Mouse (Mus musculus) gastrocnemius, postnatal 14 days (tissue): ENCODE data around the gene Usp21. TPM values are rescaled to one million over a fixed set of nuclear protein-coding genes. Genes with fewer than 3 reads are reported as not detected.

Experiments used
- DNase-seq: peaks from one replicate; pipeline ENCODE4 v3.0.0; 2021; ENCODE audit warnings: mixed read lengths
- intact Hi-C: fragments of 180-260 bp; cut with DNase I; formaldehyde crosslinking; loops from one replicate; pipeline ENCODE4 v1.15.1; 2025; ENCODE audit warnings: low total_unique reads
- total RNA-seq, 2 experiments: library from RNA; stranded (reverse); gene quantifications; 2 replicates each; pipeline ENCODE4 v1.2.3; 2021

The Usp21 gene
- total RNA-seq, 2 experiments from 2014 or later = 13.1 to 13.7 TPM

DNA sequence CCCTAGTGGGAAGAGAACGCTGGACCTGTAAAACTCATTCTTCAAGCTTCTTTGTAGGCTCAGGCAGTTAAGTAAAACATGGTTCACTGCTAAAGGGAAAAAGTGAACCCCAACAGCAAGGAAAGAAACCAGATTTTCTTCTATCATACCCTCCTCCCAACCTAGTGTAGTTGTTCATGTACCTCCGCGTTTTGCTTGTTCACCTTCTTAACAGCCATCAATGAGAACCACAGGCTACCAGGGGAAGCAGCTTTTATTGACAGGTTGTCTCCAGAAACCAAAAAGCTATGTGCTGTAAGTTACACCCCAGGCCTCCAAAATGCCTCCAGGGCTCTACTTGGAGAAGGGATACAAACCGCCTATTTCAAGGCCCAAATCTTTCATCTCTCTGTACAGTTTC lies 537 bp upstream of the Usp21 start:
- DNase-seq = no peak
- intact Hi-C loops = no loop called here

DNA sequence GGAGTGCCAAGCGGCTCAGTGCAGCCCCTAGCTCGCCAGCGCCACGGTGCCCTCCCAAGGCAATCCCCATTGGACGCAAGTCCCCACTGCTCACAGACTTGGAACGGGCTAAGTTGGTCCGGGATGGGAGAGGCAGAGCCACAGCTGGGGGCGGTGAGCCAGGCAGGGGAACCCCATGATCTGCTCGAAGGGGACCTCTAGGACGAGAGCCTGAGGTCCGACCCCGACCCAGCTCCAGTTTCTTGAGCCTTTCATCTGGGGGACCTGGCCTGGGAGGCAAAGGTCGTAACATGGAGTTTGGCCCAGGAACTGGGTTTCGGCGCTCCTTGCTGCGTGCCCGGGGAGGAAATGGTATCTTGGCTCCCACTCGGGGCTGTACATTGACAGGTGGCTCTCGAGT lies 1.3 kb downstream of the Usp21 start:
- DNase-seq = no peak
- intact Hi-C loops = no loop called here

DNA sequence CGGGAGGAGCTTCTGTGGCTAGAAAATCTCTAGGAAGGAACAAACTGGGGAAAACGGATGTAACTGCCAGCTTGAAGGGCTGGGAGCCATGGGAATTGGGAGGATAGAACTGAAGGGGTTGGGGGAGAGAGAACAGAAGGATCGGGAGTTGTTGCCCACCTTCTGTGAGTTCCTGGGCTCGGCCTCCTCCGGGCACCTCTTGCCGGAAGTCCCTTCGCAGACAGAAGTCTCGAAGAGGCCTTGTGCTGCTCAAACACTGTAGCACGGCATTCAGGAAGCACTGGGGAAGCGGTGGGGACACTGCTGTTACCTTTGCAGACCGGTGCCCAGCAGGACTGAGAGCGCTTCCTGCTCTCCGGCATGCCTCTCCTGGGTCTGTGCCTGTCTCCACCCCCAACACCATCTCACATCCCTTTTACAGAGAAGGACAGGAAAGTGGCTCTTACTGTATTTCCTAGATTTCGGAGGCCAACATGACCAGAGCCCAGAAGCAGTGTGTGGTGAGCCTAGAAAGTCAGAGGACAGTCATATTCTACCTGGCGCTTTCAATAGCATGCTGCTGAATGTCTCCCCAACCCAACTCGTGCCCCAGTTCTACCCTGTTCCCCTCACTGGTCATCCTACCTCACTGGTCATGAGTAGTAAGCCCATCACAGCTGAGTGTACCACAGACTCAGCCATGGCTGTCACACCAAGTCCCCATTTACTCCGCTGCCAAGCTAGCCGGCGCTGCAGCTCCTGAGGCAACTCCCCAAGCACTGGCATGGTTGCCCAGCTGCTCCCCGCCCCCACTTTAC lies 2.5 kb downstream of the Usp21 start:
- DNase-seq = no peak
- intact Hi-C loops = no loop called here

DNA sequence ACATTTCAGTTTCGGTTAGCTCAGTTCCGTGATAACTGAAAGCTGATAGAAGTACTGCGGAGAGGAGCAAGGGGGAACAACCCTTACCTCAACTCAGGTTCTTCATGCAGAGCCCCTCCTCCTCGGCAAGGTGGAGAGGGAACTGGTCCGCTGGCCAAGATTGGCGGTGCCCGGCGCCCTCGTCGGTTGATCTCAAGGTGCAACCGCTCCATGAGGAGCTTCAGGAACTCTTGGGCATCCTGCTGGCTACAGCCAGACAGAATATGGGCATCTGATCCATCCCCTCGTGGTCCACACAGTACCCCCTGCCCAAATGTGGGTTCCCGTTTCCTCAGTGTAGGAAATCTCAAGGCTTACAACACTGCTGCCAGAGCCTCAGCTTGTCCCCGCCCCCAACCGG lies 3.3 kb downstream of the Usp21 start:
- intact Hi-C loops = no loop called here
- no peak for DNase-seq

DNA sequence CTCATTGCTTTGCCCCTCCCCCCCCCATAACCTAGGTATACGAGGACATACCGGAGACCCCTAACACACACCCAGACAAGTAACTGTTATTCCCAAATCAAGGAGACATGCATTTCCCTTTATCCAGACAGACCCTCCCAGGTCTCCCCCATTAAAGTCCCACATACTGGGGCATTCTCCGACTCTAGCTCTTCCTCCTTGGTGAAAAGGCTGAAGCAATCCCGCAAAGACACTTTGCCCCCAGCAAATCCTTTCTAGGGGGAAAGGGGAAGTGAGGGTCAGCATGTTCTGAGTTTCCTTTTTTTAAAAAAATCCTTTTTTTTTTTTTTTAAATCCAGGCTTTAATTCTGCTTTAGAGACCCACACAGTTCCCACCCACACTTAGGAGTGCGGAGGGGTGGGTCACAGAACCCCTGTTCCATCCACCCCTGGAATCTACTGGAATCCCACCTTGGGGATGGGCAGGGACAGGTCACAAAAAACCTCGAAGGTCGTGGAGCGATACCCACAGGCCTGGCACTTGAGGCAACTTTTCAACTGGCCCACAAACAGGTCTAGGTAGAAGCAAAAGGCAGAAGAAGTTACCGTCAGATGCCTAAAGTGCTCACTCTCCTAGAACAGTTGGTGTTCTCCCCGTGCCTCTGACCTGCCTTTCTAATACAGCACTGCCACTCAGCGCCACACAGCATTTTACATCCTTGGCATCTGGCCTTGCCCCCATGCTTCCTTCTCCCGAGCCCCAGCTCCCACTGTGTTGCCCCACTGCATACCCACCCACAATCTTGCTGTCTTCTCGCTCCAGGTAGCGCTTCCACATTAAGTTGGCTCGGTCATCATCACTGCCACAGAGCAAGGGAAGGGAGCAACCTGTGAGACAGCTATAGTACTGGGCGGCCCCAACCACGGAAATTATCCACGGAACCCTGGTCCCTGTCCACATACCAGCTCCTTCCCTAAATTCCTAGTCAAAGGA lies 4.3 kb downstream of the Usp21 start:
- DNase-seq = no peak
- intact Hi-C loops = no loop called here

DNA sequence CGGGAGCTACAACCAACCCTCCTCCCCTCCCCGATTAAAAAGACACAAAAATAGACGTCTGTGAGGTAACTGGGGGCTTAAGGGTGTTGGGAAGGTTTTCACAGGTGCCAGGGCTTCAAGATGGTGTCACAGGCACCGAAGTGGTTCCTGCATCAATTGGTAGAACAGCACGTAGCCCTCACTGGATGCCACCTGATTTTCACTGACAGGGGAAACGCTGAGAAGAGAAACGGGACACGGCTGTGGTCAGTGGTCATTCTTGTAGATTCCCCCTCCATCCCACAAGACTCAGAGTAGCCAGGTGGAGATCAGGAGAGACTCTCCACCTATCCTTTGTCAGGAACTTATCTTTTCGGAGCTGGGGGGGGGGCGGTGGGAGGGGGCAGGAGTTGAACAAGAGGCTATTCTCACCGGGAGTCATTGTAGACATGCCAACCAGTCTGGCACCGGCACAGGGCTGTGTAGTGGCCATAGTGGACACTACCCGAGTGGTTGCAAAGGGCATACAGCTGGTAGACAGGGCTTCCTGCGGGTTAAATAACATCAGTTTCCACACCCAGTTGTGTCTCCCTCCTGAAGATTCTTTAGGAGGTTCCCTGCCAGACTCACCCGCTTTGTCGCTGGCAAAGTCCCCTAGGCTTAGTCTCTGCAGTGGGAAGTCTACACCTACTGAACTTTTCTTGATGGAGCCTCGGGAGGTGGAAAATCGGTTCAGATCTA lies 5.5 kb downstream of the Usp21 start:
- DNase-seq = no peak
- intact Hi-C loops = no loop called here

DNA sequence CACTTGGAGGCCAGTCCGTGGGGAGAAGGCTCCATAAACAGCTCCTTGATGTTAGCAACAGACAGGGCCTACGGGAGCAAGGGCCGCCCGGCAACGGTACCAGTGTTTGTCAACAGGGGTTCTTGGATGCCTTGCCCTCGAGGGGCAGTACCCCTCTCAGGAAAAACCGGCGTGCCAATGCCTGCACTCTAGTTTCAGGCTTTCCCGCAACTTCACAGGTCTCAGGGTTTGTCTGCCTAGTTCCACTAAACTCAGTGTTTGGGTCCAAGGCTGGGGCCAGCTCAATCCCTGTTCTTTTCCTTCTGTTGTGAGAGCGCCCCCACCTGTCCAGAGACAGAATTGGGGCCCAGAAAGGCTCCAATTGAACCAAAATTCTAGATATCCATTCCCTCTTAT lies 6.3 kb downstream of the Usp21 start:
- intact Hi-C loops = no loop called here

DNA sequence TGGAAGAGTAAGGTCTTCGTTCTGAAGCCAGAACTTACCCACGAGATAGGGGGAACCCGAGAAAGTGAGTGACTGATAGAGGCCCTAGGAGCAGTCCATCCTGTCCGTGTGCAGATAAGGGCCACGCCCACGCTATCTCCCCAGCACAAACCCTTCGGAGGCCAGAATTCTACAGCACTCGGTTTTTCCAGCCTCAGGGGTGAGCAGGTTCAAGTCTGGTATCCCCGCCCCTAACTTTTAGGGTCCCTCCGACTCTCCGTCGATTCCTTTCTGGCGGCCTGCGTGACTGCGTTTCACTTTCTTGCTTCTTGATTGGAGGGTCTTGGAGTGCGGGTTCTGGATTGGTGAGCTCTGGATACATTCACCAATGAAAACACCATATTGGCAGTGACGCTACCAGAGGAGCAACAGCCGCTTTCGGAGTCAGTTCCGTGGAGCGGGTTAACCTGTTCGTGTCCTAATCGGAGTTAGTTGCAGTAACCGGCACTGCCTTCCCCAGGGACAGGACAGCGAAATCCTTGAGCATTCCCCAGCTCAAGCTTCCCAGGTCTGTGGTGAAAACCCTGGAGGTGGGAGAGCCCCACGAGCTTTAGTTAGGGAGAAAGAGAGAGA lies 6.8 kb downstream of the Usp21 start, which contains the start of gene Ppox:
Gene Ppox, minus strand, starts transcription at position 271 of the 612 bp plus-strand sequence.
- peak; percentile 88 for DNase-seq
- intact Hi-C loops = no loop called here

More for the DNA sequence above, 6.3 kb downstream of the Usp21 start:
- peak; percentile 81 for DNase-seq

DNA sequence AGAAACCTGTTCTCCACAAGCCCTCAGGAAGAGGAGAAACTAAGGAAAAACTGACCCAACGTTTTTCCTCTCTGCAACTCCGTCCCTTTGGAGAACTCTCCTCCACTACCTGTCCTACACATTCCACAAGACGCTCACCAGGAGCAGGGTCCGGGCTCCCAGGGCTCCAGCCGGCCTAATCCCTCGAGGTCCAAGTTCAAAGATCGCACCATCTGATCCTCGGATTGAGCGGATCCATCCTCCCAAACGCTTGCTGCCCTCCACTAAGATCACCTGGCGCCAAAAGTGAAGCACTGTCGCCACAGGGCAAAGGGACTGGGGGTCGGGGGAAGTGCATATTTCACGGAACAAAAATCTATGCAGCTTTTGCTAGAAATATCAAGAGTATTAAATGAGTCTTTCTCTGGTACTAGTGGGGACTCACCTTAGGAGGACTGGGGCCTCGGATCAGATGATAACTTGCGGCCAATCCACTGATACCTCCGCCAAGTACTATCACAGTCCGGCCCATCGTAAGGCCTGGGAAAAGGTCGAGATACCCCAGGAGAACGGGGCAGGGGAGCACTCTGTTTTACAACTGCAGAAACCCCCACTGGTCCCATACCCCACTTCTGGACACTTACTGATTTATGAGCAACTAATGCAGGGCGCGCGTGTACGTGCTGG lies 7.4 kb downstream of the Usp21 start:
- intact Hi-C loops = no loop called here
- DNase-seq = no peak

DNA sequence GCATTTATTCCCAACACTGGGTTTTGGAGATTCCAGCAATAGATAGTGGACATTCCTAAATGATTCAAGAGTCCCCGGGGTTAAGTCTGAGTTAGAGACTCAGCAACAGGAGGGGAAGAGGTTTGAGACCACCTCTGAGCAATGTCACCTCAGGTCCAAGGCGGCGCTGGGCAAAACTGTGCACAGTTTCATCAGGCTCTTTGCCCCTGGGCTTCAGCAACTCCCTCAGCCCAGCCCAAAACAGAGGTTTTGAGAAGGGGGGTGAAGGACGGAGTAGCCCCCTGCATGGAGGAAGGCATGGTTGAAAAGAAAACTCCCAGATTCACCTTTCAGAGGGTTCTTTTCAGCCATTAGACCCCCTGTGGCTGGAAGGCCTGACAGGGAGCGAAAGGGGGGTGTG lies 8.1 kb downstream of the Usp21 start:
- no peak for DNase-seq
- intact Hi-C loops = no loop called here

DNA sequence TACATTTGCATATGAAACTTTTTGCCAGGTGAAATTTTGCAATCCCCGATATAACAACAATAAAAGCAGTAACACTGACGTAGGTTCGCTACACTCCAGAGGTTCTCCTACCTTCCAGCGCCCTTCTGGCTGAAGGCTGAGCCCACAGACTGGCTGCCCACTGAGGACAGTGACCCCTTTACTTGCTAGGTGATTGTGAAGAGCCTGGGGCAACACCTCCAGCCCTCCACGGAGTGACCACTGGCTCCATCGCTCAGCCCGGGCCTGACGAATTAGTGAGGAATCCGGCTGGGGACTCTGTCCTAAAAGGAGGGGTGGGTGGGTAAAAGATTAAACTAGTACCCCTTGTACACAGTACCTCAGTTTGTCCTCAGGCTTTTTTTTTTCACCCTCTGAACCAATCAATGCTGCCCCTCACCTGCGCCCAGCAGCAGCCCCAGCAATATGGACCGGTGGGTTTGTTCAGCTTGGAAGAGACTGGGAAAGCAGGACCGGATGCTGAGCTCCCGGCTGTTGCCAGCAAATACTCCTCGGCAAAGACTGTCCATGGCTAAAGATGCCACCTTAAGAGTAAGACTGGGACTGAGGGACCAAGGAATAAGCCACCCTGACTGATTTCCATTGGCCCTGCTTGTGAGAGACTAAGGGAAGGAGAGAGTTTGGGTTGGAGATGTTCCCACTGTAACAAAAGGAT lies 8.6 kb downstream of the Usp21 start:
- DNase-seq = no peak
- intact Hi-C loops = no loop called here

DNA sequence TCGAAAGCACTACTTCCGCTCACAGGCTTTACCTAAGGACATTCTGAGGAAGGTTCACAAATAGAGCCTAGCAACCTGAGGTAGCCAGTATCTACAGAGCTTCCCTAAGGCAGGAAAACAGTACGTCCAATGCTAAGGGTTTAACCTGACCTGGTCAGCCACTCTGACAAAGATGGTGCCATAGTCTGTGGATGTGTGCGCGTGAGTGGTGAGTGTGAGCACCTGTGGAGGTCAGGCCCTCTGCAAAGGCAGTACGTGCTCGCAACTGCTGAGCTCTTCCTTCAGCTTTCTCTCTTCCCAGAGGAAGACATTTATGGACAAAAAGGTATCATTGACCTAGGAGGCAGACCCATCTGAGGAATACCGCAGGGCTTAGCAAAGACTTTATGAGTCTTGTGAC lies 9.4 kb downstream of the Usp21 start:
- no peak for DNase-seq
- intact Hi-C loops = no loop called here

DNA sequence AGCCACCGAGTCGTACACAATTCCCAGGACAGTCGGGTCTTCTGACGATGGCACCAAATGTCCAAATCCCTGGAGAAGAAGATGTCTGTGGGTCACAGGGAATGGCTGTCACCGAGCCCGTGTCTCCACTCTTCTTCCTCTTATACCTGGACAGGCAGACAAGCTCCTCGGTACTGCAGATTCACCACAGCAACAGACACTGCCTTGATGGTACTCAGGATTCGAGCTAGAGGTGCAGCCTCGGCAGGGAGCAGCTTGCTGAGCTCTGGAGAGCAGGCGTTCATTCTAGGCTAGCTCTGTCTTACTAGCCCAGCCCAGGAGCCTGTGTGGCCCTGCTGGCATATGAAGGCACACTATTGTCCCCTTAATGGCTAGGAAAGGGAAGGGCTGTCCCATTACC lies 10.1 kb downstream of the Usp21 start:
- intact Hi-C loops = no loop called here

DNA sequence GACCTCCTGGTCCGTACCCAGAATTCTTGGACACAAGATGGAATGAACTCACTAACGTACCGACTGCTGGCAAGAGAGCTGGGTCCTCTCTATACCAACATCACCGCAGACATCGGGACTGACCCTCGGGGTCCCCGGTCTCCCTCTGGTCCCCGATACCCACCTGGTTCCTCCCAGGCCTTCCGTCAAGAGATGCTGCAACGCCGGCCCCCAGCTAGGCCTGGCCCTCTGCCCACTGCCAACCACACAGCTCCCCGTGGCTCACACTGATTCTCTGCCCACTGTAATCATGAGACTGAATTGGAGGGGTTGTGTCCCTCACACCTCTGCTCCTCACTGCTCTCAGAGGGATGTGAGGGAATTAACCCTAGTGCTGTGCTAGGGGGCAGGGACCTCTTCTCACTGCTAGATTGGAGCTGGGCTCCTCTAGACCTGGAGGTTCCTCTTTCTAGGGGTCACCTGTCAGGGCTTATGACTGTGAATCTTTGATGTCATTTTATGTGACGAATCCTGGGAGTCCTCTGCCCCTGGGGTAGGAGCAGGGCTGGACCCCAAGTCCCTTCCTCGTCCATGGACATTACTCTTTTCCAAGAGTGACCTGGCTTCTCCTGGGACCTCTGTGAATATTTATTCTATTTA lies 11.6 kb downstream of the Usp21 start:
- DNase-seq = no peak
- intact Hi-C loops = no loop called here

More for the DNA sequence above, 10.1 kb downstream of the Usp21 start:
- no peak for DNase-seq

DNA sequence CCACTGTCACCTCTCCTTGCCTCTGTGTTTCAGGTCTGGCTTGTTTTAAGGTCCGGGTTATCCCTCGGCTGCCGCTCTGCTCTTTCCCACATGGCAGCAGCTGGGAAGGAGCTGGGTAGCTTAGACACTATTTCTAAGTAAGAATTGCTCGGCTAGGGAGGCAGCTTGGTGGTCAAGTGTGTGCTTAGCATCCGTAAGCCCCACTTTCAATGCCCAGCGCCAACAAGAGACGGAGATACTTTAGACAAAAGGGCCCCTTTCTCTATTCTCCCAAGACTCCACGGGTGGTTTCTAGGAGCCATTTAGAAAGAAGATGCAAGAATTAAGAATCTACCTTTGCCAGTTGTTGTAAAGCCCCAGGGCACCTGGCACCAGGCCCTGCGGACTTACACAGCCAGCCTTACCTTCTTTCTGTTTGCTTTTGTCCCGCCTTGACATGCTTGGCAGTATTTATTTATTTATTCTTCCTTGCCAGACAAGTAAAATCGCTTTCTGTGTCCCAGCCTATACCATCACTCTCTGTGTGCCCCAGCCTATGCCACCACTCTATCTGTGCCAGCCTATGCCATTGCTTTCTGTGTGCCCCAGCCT lies 12.6 kb downstream of the Usp21 start:
- intact Hi-C loops = no loop called here

DNA sequence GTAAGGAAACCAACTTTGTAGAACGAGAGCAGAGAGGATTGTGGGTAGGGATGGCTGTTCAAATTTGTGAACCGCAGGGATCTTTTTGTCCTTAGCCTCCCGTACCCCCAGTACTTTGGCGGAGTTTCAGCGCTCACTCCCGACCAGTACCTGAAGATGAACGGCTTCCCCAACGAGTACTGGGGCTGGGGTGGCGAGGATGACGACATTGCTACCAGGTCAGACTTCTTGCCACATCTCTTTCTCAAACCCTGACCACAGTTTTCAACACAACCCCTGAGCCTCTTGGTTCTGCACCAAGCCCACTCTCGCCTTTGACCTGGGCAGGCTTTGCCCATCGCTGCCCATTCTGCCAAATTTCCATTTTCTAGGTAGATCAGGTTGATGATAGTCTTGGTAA lies 13.6 kb downstream of the Usp21 start:
- intact Hi-C loops = no loop called here
- DNase-seq = no peak

More for the DNA sequence above, 12.6 kb downstream of the Usp21 start:
- DNase-seq = no peak

DNA sequence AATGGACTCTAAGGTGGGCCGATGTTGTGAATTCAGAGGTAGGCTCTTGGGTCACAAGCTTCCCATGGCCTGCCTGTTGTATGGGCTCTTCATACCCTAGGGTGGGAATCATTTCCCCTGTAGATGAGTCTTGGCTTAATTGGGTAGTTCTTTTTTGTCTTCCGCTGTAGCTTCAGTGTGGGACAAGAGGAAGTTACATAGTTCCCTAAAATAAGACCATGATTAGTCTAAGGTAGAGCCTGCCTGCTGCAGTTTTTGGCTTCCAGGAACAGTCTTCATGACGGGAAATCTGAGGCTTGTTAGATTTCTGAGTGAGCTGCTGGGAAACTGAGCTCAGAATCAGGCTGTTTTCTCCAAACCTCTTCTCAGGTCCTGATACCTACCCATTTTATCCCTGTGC lies 15.7 kb downstream of the Usp21 start:
- intact Hi-C loops = no loop called here
- DNase-seq = no peak

DNA sequence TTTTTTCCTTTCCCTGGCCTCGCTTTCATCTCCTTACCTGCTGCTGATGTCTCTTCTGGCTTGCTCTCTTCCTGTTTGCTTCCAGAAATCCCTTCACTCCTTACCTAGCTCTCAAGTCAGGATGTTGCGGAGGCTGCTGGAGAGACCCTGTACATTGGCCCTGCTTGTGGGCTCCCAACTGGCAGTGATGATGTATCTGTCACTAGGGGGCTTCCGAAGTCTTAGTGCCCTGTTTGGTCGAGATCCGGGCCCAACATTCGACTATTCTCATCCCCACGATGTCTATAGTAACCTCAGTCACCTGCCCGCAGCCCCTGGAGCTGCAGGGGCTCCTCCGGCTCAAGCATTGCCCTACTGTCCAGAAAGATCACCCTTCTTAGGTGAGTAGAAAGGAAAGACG lies 16.2 kb downstream of the Usp21 start:
- intact Hi-C loops = no loop called here
- no peak for DNase-seq
